Mouse (Mus musculus) mesoderm, embryonic 11.5 days (tissue): ENCODE measurements at regions not wholly inside any gene's neighbourhood (a gene's known extent, or its start where the extent isn't known, plus 50 kb on each side); places are given as distances from the start of the nearest gene placed in this dataset.
A peak's percentile ranks its signal among the peaks of the same experiment; 100 is the strongest.

Source experiments
- DNase-seq: peaks from one replicate; pipeline ENCODE4 v3.0.0-alpha.2; 2012; ENCODE audit warnings: low read depth, low spot score

GRCm38 (mm10) chr1:80131354-80131753 lies 86.9 kb downstream of the Fam124b start:
- DNase-seq = no peak

GRCm38 (mm10) chr1:80123966-80124365 lies 94.3 kb downstream of the Fam124b start:
- DNase-seq = no peak

DNA sequence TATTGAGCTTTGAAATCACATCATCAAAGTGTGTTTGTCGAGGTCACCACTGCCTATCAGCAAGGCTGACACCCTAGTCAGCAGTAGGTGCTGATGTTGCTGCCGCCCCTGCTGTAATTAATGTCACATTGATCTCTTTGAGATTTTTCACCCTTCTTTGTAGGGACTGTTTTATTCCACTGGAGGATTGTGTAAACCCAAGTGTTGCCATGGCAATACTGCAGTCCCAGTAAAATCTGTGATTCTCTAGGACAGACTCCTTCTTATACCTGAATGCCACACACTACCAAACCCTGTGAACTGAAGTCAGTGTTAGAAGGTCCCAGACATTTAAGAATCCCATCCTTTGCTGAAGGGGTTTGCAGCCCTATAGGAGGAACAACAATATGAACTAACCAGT lies 102.4 kb downstream of the Fam124b start:
- no peak for DNase-seq

GRCm38 (mm10) chr1:80107747-80108476 lies 110.4 kb downstream of the Fam124b start:
- DNase-seq = no peak

GRCm38 (mm10) chr1:80106269-80106668 lies 112.0 kb downstream of the Fam124b start:
- no peak for DNase-seq

DNA sequence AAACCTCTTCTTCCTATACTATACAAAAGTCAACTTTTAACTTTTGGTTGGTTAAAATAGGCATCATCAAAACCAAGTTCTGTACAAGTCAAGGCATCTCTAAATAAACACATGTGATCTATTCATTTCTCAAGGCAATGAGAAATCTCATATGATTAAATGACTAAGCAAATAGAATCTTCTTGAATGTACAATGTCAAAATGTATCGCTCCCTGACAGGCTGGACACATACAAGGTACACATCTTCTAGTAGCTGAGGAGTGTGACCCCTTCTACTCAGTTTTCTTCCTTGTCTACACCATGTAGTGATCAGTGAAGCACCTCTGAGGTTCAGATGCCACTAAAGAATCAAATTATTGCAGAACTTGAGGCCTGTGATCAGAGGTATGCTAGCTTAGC lies 120.0 kb downstream of the Fam124b start:
- no peak for DNase-seq

- DNase-seq = no peak
Measured at GRCm38 (mm10) chr1:80091800-80092199, 126.5 kb downstream of the Fam124b start.

DNA sequence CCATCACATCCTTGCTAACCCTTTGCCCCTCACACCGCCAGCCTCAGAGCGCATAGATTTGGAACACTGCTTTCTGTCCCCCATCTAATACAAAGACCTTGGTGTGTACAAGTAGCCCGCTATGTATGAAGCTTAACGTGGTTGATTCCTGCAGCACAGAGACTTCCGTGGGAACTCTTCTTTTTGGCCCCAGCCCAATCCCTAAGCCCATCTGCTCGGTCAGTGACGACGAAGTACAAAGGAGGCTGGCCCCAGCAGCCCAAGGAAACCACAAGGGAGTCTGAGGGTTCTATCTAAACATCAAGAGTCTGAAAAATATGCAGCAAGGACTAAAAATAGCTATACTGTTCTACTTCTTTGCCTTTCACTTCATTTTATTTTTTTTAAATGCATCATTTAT lies 126.9 kb downstream of the Fam124b start:
- DNase-seq = no peak

DNA sequence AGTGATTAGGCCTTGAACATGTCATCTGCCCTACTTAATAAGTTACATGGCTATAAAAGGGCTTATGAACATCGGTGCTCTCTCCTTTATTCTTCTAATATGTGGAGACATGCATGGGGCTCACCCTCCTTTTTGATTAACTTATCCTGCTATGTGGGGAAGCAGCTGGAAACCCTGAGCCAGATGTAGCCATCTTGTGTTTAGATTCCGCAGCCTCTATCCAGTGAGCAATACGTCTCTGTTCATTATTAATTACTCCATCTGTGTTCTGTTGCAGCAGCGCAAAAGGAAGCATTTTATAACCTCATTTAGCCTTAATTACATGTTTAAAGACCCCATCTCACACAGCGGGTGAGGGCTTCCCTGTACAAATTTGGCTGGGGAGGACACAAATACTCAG lies 129.6 kb downstream of the Fam124b start:
- no peak for DNase-seq

DNA sequence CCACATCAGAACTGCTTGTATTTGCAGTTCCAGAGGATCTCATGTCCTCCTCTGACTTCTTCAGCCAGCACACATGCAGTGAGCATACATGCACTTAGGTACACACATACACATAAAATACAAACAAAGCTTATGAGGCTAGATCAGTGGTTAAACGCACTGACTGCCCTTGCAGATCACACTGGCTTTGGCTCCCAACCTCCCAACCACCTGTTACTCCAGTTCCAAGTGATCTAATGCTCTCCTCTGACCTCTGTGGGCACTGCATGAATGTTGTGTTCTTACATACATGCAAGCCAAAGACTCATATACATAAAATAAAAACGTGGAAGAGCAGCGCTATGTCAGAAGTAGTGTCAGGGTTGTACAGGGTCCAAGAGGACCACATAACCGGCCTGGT lies 141.9 kb downstream of the Fam124b start:
- DNase-seq = no peak

DNA sequence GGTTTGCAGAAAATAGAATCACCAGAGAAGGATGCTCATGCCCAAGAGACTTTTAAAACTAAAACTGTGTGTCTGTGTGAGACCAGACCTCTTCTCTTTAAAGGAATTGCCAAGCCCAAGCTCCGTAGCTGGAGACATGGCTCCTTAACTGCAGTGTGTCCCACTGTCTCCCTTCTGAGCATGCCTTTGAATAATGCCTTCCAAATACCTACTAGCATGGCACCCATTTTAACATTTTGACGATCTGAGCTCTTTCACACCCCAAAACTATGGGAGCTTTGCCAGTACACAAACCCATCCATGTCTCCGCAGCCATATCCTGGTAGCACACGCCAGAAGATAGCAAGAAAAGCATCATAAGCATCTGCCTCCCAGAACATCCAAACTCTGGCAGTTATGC lies 143.9 kb downstream of the Fam124b start:
- no peak for DNase-seq

GRCm38 (mm10) chr1:80073950-80074349 lies 144.3 kb downstream of the Fam124b start:
- no peak for DNase-seq

DNA sequence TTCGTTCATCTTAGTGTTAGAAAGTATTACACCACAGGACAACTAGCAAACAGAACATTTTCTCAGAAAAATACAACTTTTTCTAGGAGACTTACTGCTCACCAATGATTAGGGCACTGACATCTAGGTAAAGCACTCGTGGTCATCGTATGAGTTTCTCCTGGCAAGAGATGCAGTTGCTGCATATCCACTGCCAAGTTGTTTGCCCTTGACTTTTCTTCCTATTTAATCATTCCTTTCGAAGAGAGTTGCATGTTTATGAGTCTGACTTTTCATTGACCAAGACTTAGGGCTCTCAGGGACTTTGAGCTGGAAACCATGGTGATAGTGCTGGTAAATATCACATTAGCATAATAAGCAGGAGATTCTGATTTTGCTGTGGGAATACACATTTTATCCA lies 149.1 kb downstream of the Fam124b start:
- DNase-seq = no peak

GRCm38 (mm10) chr1:80062121-80062520 lies 156.2 kb downstream of the Fam124b start:
- DNase-seq = no peak

DNA sequence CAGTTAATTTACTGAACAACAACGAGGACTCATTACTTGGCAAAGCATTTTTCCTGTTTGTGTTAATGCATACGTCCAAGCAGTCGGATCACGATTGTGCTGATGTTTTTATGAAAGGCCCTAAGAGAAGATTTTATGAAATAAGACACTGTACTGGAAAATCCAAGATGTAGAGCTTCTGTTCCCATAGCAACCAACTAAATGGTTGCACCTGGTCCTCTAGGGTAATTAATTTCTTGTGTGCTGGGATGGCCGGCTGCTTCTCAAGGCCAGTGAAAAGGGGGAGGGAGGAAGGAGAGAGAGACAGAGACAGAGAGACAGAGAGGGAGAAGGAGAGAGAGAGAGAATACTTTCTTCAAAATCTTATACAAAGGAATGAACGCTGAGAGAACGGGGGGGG lies 156.6 kb downstream of the Fam124b start:
- peak; percentile 48 for DNase-seq

- DNase-seq = no peak
Measured at GRCm38 (mm10) chr1:80045141-80045540, 173.1 kb downstream of the Fam124b start.

GRCm38 (mm10) chr1:80040409-80040808 lies 177.9 kb downstream of the Fam124b start:
- no peak for DNase-seq

GRCm38 (mm10) chr1:80039891-80040290 lies 178.4 kb downstream of the Fam124b start:
- DNase-seq = no peak

GRCm38 (mm10) chr1:80039161-80039560 lies 178.2 kb upstream of the Serpine2 start:
- DNase-seq = no peak

- no peak for DNase-seq
Measured at GRCm38 (mm10) chr1:80038059-80038458, 177.1 kb upstream of the Serpine2 start.

GRCm38 (mm10) chr1:80036436-80036835 lies 175.5 kb upstream of the Serpine2 start:
- no peak for DNase-seq

DNA sequence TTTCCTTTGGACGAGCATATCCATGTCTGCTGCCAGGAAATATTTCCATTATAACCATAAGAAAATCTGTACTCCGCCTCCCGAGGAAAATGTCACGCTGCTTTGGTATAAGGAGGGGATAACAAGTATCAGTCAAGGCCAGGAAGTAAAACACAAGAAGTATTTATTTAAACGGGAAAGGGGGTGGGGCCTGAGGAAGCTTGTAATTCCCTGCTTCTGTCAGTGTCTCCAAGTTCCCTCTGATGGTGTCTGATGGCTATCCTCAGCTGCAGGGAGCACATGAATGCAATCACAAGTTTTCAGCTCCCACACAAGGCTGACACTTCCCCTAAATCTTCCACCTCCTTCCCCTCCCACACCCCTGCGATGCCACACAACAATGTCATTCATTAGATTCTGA lies 172.5 kb upstream of the Serpine2 start:
- DNase-seq = no peak

- no peak for DNase-seq
Measured at GRCm38 (mm10) chr1:80033121-80033520, 172.1 kb upstream of the Serpine2 start.

- DNase-seq = no peak
Measured at GRCm38 (mm10) chr1:80032464-80032863, 171.5 kb upstream of the Serpine2 start.
